Mouse (Mus musculus): ENCODE data around the gene Aldh1a7. TPM values are rescaled to one million over a fixed set of nuclear protein-coding genes. Genes with fewer than 3 reads are reported as not detected.

Gene Aldh1a7
- polyA plus RNA-seq, 1 experiment from 2014 or later: 1.3 TPM

Other genes starting within 250 kb of the Aldh1a7 start
- 0.98 and 0.99 TPM in 2 replicates for gene Aldh1a1, start 234.8 kb downstream of the Aldh1a7 start, polyA plus RNA-seq (2015; fragmentation: Nextera tagmentation; extraction: Ambion mirVana)
- gene Tmc1, start 226.6 kb upstream of the Aldh1a7 start, polyA plus RNA-seq (2015; fragmentation: Nextera tagmentation; extraction: Ambion mirVana): not detected in 2 replicates

Data from liver, embryonic 15.5 days (tissue).